Mouse (Mus musculus) embryonic facial prominence, embryonic 12.5 days (tissue): Measurements from ENCODE around the gene Ebf1. TPM values are rescaled to one million over a fixed set of nuclear protein-coding genes. Genes with fewer than 3 reads are reported as not detected.

Experiments
- ATAC-seq: fragments of 200-750 bp; cut with Nextera tagmentation; 2 replicates; pipeline ENCODE4 v1.8.0; 2017; ENCODE audit not compliant: insufficient number of reproducible peaks, insufficient read depth, low FRiP score, low TSS enrichment
- H3K27ac ChIP-seq: fragments of 300-500 bp; sonication (generic); 2 replicates; pipeline ENCODE4 v1.5.1; 2016; ENCODE audit warnings: mild to moderate bottlenecking
- H3K27me3 ChIP-seq: fragments of 300-500 bp; sonication (generic); 2 replicates; pipeline ENCODE4 v1.6.1; 2016; ENCODE audit warnings: mild to moderate bottlenecking, moderate library complexity
- H3K36me3 ChIP-seq: fragments of 300-500 bp; sonication (generic); 2 replicates; pipeline ENCODE4 v1.6.1; 2016; ENCODE audit warnings: mild to moderate bottlenecking
- H3K4me1 ChIP-seq: fragments of 300-500 bp; sonication (generic); 2 replicates; pipeline ENCODE4 v1.6.1; 2016
- H3K4me2 ChIP-seq: fragments of 300-500 bp; sonication (generic); replicated peaks from 2 replicates; pipeline ENCODE4 v1.6.1; 2016; ENCODE audit warnings: mild to moderate bottlenecking, moderate library complexity
- H3K4me3 ChIP-seq: fragments of 300-500 bp; sonication (generic); 2 replicates; pipeline ENCODE4 v1.5.1; 2016; ENCODE audit warnings: mild to moderate bottlenecking
- H3K9ac ChIP-seq: fragments of 300-500 bp; sonication (generic); 2 replicates; pipeline ENCODE4 v1.6.1; 2016; ENCODE audit warnings: mild to moderate bottlenecking, moderate library complexity
- H3K9me3 ChIP-seq: fragments of 300-500 bp; sonication (generic); 2 replicates; pipeline ENCODE4 v1.6.1; 2016; ENCODE audit warnings: mild to moderate bottlenecking, moderate library complexity
- whole genome bisulfite sequencing: fragments of 180-500 bp; shearing (Covaris S2); methylation state at CpG from one replicate; pipeline ENCODE4 v1.1.7; 2016; 5-methylcytosine and 5-hydroxymethylcytosine counted together
- polyA plus RNA-seq: library from polyadenylated mRNA; unstranded; fragments of >200 nt; fragmentation: Nextera tagmentation; extraction: Ambion mirVana; gene quantifications from 2 replicates; pipeline ENCODE4 v1.2.1, GENCODE M21; 2016

The Ebf1 gene
- polyA plus RNA-seq, 1 experiment from 2014 or later, result 66.2 TPM

DNA sequence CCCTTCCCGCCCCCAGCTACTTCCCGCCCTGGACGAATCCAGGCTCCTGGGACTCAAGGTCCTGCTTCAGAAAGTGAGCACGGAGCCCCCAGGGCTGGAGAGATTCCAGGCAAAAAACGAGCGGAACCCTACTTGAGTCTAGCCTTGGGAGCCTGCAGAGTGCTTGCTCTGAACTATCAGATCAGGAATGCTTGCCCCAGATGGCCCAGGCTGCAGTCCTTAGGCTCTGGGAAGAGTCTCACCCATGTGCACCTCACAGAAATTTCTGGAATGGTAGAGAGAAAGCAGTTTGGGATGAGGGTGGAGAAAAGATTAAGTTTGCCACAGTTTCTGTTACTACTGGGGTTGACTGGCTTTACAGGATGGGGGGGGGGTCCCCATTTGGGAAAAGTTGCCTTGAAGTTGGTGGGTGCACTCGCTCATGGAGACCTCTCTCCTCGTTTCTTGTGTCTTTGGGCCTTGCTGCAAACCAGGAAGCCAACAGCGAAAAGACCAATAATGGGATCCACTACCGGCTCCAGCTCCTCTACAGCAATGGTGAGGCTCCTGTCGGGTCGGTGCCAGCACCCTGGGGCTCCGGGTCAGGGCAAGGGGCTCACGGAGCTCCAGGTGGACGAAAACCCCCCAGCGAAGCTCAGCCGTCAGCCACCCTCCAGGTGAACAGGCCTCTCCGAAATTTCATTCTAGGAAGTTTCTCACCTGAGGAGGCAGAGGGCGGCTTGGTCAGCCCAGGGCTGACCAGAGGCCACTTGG lies 3.8 kb downstream of the Ebf1 start:
- WGBS, result 34% methylated on average over 17 of the region's 19 CpGs
- peak overlapping the region; percentile 70 for H3K27ac ChIP-seq

DNA sequence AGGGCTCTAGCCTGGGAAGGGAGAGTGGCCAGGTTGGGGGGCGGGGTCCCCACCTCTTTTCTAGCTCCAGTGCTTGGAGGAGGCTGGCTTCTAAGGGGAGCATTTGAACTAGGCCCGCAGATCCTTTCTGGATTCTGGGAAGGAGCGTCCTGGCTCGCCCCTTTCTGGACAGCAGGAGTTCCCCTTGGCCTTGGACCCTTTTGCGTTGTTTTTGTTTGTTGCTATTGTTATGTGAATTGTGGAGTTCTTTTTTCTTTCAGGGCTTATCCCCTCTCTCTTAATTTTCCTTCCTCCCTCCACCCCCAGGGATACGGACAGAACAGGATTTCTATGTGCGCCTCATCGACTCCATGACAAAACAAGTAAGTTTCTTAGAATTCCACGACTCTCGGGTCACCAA lies 4.5 kb downstream of the Ebf1 start:
- 41% methylated on average over 10 of the region's 10 CpGs for WGBS
- peak overlapping the region; percentile 87 for H3K4me2 ChIP-seq
- peaks cover 24% of the 10 kb centered on the region for H3K27me3 ChIP-seq

More for the DNA sequence above, 3.8 kb downstream of the Ebf1 start:
- Histone ChIP-seq H3K4me3 (peak overlapping the region; percentile 64), H3K4me2 (peak overlapping the region; percentile 87), H3K36me3 (peaks cover 5% of the 10 kb centered on the region; the same call in 1 of the 2 replicates), H3K9ac (peak overlapping the region; percentile 67), H3K27me3 (peaks cover 30% of the 10 kb centered on the region), H3K9me3 (no peaks in the 10 kb centered on the region), H3K4me1 (peaks cover 36% of the 10 kb centered on the region)
- ATAC-seq, result no peak

DNA sequence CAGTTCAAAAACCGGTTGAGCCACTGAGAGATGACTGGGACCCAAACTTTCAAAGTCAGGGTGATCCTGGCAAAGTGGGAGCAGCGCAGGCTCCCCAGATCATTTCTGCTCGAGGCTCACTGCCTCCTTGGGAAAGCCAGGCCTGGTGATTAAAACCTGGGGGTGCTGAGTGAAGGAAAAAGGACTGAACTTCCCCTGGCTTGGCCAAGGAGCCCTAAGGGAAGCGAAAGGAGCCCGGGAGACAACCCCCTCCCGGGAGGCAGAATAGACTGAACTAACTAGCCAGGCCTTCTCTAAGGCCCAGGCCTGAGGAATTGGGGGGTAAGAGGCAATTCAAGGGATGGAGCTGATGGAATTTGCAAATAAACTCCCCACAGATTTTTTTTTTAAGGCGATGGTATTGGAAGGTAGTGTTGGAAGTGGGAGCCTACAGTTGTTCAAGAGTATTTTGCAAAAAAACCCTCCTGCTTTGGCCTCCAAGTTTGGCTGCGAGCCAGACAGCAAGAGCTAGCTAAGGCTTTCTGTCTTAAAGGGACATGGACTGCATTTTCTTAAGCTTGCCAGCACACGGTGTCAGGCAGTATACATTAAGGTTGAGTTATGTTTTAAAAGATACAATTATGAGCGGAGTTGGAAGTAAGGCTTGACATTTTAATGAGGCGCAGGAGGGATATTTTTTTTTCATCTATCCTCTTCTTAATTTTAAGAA lies 5.1 kb downstream of the Ebf1 start:
- peaks cover 5% of the 10 kb centered on the region; the same call in 1 of the 2 replicates for H3K36me3 ChIP-seq
- peaks cover 24% of the 10 kb centered on the region for H3K27me3 ChIP-seq
- H3K9ac ChIP-seq, result no peak overlapping the region
- no peaks in the 10 kb centered on the region for H3K9me3 ChIP-seq
- peaks cover 32% of the 10 kb centered on the region for H3K4me1 ChIP-seq
- 0 out of 2 replicates have a peak overlapping the region, but pooled peaks have one; percentile 57 for H3K27ac ChIP-seq
- ATAC-seq, result no peak
- 23% methylated on average over 11 of the region's 11 CpGs for WGBS
- peak overlapping the region; percentile 15; the same call in 1 of the 2 replicates for H3K4me3 ChIP-seq
- H3K4me2 ChIP-seq, result peak overlapping the region; percentile 87

More for the DNA sequence above, 4.5 kb downstream of the Ebf1 start:
- Histone ChIP-seq H3K4me1 (peaks cover 33% of the 10 kb centered on the region), H3K4me3 (peak overlapping the region; percentile 64), H3K9ac (peak overlapping the region; percentile 67), H3K9me3 (no peaks in the 10 kb centered on the region), H3K27ac (0 out of 2 replicates have a peak overlapping the region, but pooled peaks have one; percentile 57), H3K36me3 (peaks cover 5% of the 10 kb centered on the region; the same call in 1 of the 2 replicates)
- no peak for ATAC-seq

DNA sequence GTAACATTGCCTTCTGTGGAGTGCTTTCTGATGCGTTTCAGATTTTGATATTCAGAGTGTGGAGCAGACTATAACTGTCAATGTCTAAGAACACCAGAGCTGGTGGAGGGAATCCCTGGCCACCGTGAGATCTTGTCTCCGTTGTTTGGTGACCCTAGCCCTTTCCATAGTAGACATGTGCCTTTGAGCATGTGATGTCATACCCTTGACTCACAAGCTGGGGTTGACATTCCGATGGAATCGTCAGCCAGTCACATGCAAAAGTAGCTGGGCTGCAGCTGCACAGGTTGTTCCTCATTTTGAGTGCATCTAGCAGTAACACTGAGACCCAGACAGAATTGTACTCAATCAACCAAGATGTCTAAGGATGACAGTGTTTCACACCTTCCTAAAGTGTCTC lies 7.4 kb downstream of the Ebf1 start:
- no peak overlapping the region for H3K27ac ChIP-seq
- peaks cover 38% of the 10 kb centered on the region for H3K4me1 ChIP-seq
- H3K4me2 ChIP-seq, result no peak overlapping the region
- H3K27me3 ChIP-seq, result peaks cover 19% of the 10 kb centered on the region
- H3K9me3 ChIP-seq, result no peaks in the 10 kb centered on the region
- peaks cover 5% of the 10 kb centered on the region; the same call in 1 of the 2 replicates for H3K36me3 ChIP-seq
- WGBS, result 61% methylated on average over 5 of the region's 5 CpGs
- H3K4me3 ChIP-seq, result no peak overlapping the region
- no peak for ATAC-seq
- no peak overlapping the region for H3K9ac ChIP-seq

DNA sequence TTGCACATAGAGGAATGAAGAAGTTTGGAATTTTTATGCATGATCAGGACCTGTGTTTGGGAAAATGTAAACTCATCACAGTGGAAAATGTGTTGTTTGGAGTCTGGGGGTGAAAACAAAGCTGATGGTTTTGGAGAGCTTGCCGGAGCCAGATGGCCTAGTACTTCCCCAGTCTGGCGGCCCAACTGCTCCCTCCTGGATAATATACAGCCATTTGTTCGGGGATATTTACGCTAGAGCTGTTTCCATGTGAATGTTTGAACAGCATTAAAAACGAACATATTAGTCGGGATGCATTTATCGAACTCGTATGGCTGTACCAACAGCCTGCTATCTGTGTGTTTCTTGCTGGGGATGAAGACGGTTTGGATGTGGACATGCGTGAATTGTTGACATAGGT lies 8.9 kb downstream of the Ebf1 start:
- no peaks in the 10 kb centered on the region for H3K9me3 ChIP-seq
- no peak overlapping the region for H3K9ac ChIP-seq
- H3K27ac ChIP-seq, result no peak overlapping the region
- 80% methylated on average over 10 of the region's 10 CpGs for WGBS
- H3K36me3 ChIP-seq, result peaks cover 5% of the 10 kb centered on the region; the same call in 1 of the 2 replicates
- ATAC-seq, result no peak
- no peak overlapping the region for H3K4me3 ChIP-seq
- peaks cover 9% of the 10 kb centered on the region for H3K27me3 ChIP-seq
- no peak overlapping the region for H3K4me2 ChIP-seq
- H3K4me1 ChIP-seq, result peaks cover 30% of the 10 kb centered on the region

DNA sequence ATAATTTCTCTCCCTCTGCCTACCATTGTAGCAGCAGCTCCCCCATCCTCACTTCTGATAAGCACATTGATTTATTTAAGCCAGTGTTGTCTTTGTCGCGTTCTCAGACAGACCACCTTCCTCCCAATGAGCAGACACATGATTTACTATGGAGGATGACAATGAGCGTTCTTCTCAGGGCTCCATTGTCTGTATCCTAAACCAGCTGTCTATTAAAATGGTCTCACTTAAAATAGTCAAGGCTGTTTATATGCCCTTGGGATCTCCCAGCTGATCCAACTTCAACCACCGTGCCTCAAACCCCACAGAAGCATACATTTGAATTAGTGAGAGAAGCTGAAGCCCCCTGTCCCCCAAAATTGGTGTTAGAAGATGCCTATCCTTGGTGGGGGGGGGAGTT lies 11.3 kb downstream of the Ebf1 start:
- Histone ChIP-seq H3K9ac (no peak overlapping the region), H3K27me3 (no peaks in the 10 kb centered on the region; the same call in 1 of the 2 replicates), H3K27ac (no peak overlapping the region), H3K4me3 (no peak overlapping the region), H3K4me2 (no peak overlapping the region), H3K9me3 (no peaks in the 10 kb centered on the region), H3K36me3 (no peaks in the 10 kb centered on the region), H3K4me1 (peaks cover 22% of the 10 kb centered on the region; the same call in 1 of the 2 replicates)
- ATAC-seq, result no peak
- WGBS, result 65% methylated on average over 4 of the region's 4 CpGs

DNA sequence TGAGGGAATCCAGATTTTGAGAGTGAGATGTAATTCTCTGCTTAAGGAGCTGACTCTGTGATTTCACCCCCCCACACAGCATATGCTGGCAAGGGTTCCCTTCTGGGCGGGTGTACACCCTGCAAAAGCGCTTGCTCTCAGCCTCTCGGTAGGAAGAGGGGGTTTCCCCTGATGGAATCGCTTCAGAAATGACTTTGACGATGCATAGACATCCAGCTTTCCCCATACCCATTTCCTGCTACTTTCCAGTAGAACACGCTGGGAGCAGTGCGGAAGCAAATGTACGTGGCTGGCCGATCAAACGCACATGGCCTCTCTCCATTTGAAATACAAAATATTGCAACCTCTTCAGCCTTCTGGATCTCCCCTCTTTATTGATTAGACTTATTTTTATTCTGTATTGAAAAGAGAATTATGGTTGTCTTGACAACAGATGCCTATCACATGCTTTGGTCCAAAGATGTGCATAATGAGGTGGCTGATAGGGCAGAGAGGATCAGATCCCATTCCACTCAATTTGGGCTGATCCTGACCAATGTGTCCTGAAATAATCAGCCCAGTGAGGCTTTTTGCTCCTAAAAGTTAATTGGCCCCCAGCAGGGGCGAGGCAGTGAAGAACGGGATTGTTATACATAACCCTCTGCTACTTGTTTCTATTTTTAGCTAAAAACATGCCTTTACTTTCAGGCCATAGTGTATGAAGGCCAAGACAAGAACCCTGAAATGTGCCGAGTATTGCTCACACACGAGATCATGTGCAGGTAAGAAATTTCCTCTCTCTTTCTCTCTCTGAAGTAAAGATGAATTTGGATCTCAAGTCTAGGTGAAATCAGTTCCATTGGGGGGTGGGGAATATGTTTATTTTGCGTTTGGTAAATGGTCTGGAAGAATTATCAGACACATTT lies 15.2 kb downstream of the Ebf1 start:
- no peak overlapping the region for H3K4me3 ChIP-seq
- WGBS, result 80% methylated on average over 15 of the region's 15 CpGs
- H3K9ac ChIP-seq, result no peak overlapping the region
- peaks cover 15% of the 10 kb centered on the region; the same call in 1 of the 2 replicates for H3K4me1 ChIP-seq
- no peak overlapping the region for H3K27ac ChIP-seq
- no peaks in the 10 kb centered on the region for H3K9me3 ChIP-seq
- no peaks in the 10 kb centered on the region for H3K27me3 ChIP-seq
- no peaks in the 10 kb centered on the region for H3K36me3 ChIP-seq
- no peak for ATAC-seq
- H3K4me2 ChIP-seq, result no peak overlapping the region

DNA sequence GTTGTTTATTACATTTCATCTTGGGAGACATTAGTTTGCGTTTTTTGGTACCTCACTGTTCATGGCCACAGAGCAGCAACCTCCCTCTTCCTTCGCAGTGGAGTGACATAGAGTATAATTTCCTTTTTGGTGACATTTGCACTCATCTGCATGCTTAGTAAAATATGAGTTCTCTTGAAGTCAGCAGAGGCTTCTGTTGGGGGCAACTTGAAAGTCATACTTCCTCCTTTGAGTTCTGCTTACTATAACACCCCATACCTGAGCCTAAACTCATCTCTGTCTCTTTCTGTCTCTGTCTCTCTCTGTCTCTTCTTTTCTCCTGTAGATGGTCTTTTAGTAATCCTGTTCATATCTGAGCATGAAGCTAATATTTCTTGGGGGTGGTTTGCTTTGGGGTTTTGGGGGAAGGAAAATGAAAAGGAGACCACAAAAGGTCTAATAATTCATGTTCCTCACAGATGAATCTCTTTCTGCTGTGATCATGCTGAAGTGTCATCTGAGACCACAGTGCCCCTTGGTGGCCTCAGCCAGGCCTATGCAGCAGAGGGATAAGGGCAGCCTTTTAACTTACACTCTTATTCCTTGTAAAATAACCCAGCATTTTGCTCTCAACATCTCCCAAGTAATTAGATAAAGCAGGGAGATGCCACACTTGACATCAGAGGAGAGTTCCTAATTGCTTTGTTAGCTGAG lies 16.0 kb downstream of the Ebf1 start:
- H3K36me3 ChIP-seq, result no peaks in the 10 kb centered on the region
- WGBS, result 87% methylated on average over 2 of the region's 2 CpGs
- H3K27me3 ChIP-seq, result no peaks in the 10 kb centered on the region
- H3K9me3 ChIP-seq, result no peaks in the 10 kb centered on the region
- peaks cover 15% of the 10 kb centered on the region; the same call in 1 of the 2 replicates for H3K4me1 ChIP-seq
- H3K9ac ChIP-seq, result no peak overlapping the region
- no peak overlapping the region for H3K4me3 ChIP-seq
- no peak overlapping the region for H3K4me2 ChIP-seq
- no peak for ATAC-seq
- H3K27ac ChIP-seq, result no peak overlapping the region

DNA sequence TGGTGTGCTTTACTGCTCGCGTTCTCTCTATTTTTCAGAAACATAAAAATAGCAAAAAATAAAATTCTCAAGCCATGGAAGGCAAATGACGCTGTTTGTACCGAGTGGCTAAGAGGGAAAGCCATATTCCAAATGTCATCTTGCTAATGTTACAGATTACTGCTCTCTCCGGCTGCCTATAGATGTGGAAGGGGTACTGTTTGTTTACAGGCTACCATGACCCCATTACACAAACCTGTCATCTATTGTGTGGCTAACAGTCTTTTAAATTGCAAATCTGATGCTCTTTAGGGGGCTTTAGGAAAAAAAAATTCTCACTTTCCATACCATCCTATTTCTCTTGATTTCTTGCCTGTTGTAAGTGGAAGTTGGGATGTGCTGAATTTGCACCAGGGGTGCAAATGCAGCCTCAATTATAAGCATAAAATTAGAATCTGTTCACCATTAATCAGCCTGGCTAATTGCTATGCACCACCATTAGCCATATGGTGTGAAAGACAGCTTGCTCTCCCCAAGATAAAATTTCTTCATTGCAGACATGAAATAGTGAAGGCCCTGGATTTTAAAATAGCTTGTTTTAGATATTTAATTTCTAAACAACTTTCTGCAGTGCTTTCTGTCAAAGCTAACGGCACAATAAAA lies 17.6 kb downstream of the Ebf1 start:
- H3K4me3 ChIP-seq, result no peak overlapping the region
- no peak for ATAC-seq
- no peak overlapping the region for H3K27ac ChIP-seq
- H3K4me1 ChIP-seq, result 0 out of 2 replicates have a peak, but pooled peaks cover 2% of the 10 kb centered on the region
- H3K9ac ChIP-seq, result no peak overlapping the region
- 83% methylated on average over 6 of the region's 6 CpGs for WGBS
- H3K9me3 ChIP-seq, result no peaks in the 10 kb centered on the region
- no peak overlapping the region for H3K4me2 ChIP-seq
- no peaks in the 10 kb centered on the region for H3K36me3 ChIP-seq
- no peaks in the 10 kb centered on the region for H3K27me3 ChIP-seq

DNA sequence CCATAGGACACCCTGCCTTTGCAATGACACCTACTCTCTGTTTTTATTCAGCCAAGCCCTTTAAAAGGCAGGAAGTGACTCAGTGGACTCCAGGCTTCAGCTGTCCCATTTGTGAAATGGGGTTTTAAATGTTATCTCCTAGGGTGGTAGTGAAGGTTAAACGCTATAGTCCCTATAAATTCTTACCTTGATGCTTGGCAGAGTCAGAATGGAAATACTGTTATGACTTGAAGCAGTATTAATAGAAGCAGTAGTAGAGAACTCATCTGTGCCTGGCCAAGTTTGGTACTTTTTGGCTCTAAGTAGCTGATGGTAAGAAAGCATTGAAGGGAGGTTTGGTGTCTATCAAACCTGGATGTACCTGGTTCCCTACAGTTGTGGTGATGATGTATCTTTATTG lies 19.1 kb downstream of the Ebf1 start:
- no peaks in the 10 kb centered on the region for H3K36me3 ChIP-seq
- no peak overlapping the region for H3K4me2 ChIP-seq
- H3K27me3 ChIP-seq, result no peaks in the 10 kb centered on the region
- H3K4me1 ChIP-seq, result 0 out of 2 replicates have a peak, but pooled peaks cover 2% of the 10 kb centered on the region
- no peak overlapping the region for H3K4me3 ChIP-seq
- no peak overlapping the region for H3K9ac ChIP-seq
- WGBS, result 93% methylated on average over 1 of the region's 1 CpGs
- H3K9me3 ChIP-seq, result no peaks in the 10 kb centered on the region
- H3K27ac ChIP-seq, result no peak overlapping the region
- no peak for ATAC-seq
